In the genomic region with DNA sequence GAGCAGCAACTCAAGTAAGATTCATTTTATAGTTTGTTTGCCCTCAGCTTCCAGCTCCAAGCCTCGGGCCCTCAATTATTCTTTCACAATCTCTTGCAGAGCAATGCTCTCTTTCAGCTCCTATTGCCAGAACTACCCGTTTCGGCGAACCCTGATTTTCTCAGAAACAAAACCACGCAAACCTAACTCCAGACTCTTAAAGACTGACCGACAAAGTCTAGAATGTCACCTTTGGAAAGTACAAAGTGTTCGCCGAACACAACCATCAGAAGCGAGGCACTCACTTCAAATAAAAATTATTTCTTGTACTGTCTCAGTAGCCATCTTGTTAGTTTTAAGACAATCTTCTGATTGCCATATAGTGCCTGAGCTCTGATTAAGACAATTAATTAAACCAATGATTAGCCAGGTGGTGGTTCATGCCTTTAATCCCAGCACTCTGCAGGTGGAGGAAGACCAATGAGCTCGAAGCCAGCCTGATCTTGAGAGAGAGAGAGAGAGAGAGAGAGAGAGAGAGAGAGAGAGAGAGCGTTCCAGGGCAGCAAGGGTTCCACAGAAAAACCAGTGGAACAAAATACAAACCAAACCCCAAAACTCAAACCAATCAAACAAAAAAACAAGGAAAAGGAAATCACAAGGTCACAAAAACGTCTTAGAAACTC, we compare ENCODE assay signal across 8 mouse cellular contexts. TPM values are rescaled to one million over a fixed set of nuclear protein-coding genes. Genes with fewer than 3 reads are reported as not detected.
DNase-seq lines count a peak whose midpoint lies in the region; ATAC-seq lines count a peak whose summit lies in the region.

No protein-coding gene starts in this region.

- H3K4me2 ChIP-seq in neural tube, embryonic 14.5 days (ENCODE audit: low read depth, low read length), result peak overlapping the region; percentile 81

- WGBS in neural tube, embryonic 14.5 days, result 74% methylated on average over 12 of the region's 12 CpGs

- H3K27ac ChIP-seq in neural tube, embryonic 14.5 days (ENCODE audit: low read depth, low read length), result peak overlapping the region; percentile 78

- ATAC-seq in frontal cortex, adult (ENCODE audit: low TSS enrichment), result peak; percentile 41; the same call in 1 of the 2 replicates
- no peak for ATAC-seq in neural tube, embryonic 14.5 days (ENCODE audit: low read depth)

- no peak for DNase-seq in frontal cortex, postnatal 14 days (ENCODE audit: low spot score in 2 of 2)
- DNase-seq in CD4-positive helper T cell, adult 2 months (ENCODE audit: low read depth, low spot score), result peak; percentile 8
- peak; percentile 11 for DNase-seq in fibroblast of lung, adult 2 months (ENCODE audit: low read depth)
- peak; percentile 19 to 26 for DNase-seq in kidney, postnatal 36 days
- DNase-seq in c-Kit-positive CD71-positive TER-119-positive erythroid progenitor cells, embryonic 14.5 days (ENCODE audit: low spot score), result no peak
- no peak for DNase-seq in frontal cortex, postnatal 10 days (ENCODE audit: low spot score in 2 of 2)

- peak overlapping the region; percentile 90 for H3K9ac ChIP-seq in neural tube, embryonic 14.5 days (replicated peaks; ENCODE audit: low read depth, low read length)

- peak overlapping the region; percentile 76 for H3K4me3 ChIP-seq in neural tube, embryonic 14.5 days (ENCODE audit: low read depth, low read length)

- no peaks in the 10 kb centered on the region for H3K9me3 ChIP-seq in neural tube, embryonic 14.5 days (ENCODE audit: control insufficient read depth, low read length)

- H3K4me1 ChIP-seq in neural tube, embryonic 14.5 days (ENCODE audit: control insufficient read depth, insufficient read depth, low read length), result 0 out of 2 replicates have a peak, but pooled peaks cover 5% of the 10 kb centered on the region

- H3K27me3 ChIP-seq in neural tube, embryonic 14.5 days (ENCODE audit: control insufficient read depth, insufficient read depth, low read length), result no peaks in the 10 kb centered on the region

- no peaks in the 10 kb centered on the region for H3K36me3 ChIP-seq in neural tube, embryonic 14.5 days (ENCODE audit: control insufficient read depth, insufficient read depth, low read length)

RNA-seq across cellular contexts. Expression of a gene that starts 0.7 kb away (rescaled TPM):
- polyA plus RNA-seq in neural tube, embryonic 14.5 days (2014; fragmentation: Nextera tagmentation; extraction: Ambion mirVana), result 178 and 193 TPM in 2 replicates

Comparison
In these comparisons a context has a peak if more than half of its experiments do, and no peak if none do; other contexts are left out.
1. DNase-seq: peak in CD4-positive helper T cell, adult 2 months (single experiment), fibroblast of lung, adult 2 months (single experiment) and kidney, postnatal 36 days (2 of 2); none in frontal cortex, postnatal 14 days (0 of 2), c-Kit-positive CD71-positive TER-119-positive erythroid progenitor cells, embryonic 14.5 days (single experiment) and frontal cortex, postnatal 10 days (0 of 2).